Mouse (Mus musculus) forebrain, embryonic 13.5 days (tissue): Measurements from ENCODE around the gene Rsph14. TPM values are rescaled to one million over a fixed set of nuclear protein-coding genes. Genes with fewer than 3 reads are reported as not detected.

ENCODE experiments used
- ATAC-seq: fragments of 200-750 bp; cut with Nextera tagmentation; 2 replicates; pipeline ENCODE4 v1.8.0; 2017
- H3K27ac ChIP-seq: fragments of 300-500 bp; sonication (generic); 2 replicates; pipeline ENCODE4 v1.5.1; 2015; ENCODE audit warnings: inconsistent platforms, mild to moderate bottlenecking, moderate library complexity
- H3K27me3 ChIP-seq: fragments of 300-500 bp; sonication (generic); 2 replicates; pipeline ENCODE4 v1.6.1; 2015; ENCODE audit warnings: mild to moderate bottlenecking, inconsistent platforms
- H3K36me3 ChIP-seq: fragments of 300-500 bp; sonication (generic); 2 replicates; pipeline ENCODE4 v1.6.1; 2015; ENCODE audit warnings: mild to moderate bottlenecking, inconsistent platforms; ENCODE audit not compliant: poor library complexity, severe bottlenecking
- H3K4me1 ChIP-seq: fragments of 300-500 bp; sonication (generic); 2 replicates; pipeline ENCODE4 v1.6.1; 2015; ENCODE audit warnings: inconsistent platforms
- H3K4me2 ChIP-seq: fragments of 300-500 bp; sonication (generic); 2 replicates; pipeline ENCODE4 v1.6.1; 2015; ENCODE audit warnings: inconsistent platforms, mild to moderate bottlenecking, moderate library complexity
- H3K4me3 ChIP-seq: fragments of 300-500 bp; sonication (generic); 2 replicates; pipeline ENCODE4 v1.5.1; 2015; ENCODE audit warnings: mild to moderate bottlenecking, inconsistent platforms
- H3K9ac ChIP-seq: fragments of 300-500 bp; sonication (generic); 2 replicates; pipeline ENCODE4 v1.6.1; 2015; ENCODE audit warnings: mild to moderate bottlenecking, inconsistent platforms
- H3K9me3 ChIP-seq: fragments of 300-500 bp; sonication (generic); replicated peaks from 2 replicates; pipeline ENCODE4 v1.6.1; 2016; ENCODE audit warnings: inconsistent platforms
- WGBS: fragments of 180-500 bp; shearing (Covaris S2); methylation state at CpG from one replicate; pipeline ENCODE4 v1.1.7; 2015; 5-methylcytosine and 5-hydroxymethylcytosine counted together
- polyA plus RNA-seq: library from polyadenylated mRNA; unstranded; fragments of >200 nt; fragmentation: Nextera tagmentation; extraction: Ambion mirVana; gene quantifications from 2 replicates; pipeline ENCODE4 v1.2.1, GENCODE M21; 2015

Gene Rsph14
- polyA plus RNA-seq, 1 experiment from 2014 or later = 0.31 TPM

- 1% methylated on average over 71 of the region's 71 CpGs for WGBS
- Histone ChIP-seq H3K4me3 (peak overlapping the region; percentile 90), H3K9me3 (no peaks in the 10 kb centered on the region), H3K27ac (peak overlapping the region; percentile 82; the same call in 1 of the 2 replicates), H3K36me3 (peaks cover 14% of the 10 kb centered on the region; the same call in 1 of the 2 replicates), H3K9ac (peak overlapping the region; percentile 90), H3K4me1 (peaks cover 71% of the 10 kb centered on the region), H3K27me3 (no peaks in the 10 kb centered on the region), H3K4me2 (peak overlapping the region; percentile 95)
- ATAC-seq = no peak
Measured at GRCm38 (mm10) chr10:75061341-75062188, 29.2 kb upstream of the Rsph14 start.

DNA sequence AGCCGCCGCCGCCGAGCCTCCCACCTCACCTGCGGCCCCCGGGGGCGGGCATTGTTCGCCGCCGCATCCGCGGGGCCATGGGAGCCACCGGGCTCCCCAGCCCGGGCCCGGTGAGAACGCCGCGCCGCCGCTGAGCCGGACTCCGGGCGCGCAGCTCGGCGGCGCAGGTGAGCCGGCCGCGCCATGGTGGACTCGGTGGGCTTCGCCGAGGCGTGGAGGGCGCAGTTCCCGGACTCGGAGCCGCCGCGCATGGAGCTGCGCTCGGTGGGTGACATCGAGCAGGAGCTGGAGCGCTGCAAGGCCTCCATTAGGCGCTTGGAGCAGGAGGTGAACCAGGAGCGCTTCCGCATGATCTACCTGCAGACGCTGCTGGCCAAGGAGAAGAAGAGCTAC lies 28.5 kb upstream of the Rsph14 start:
- peak; percentile 51 for ATAC-seq
- peaks cover 71% of the 10 kb centered on the region for H3K4me1 ChIP-seq
- H3K27me3 ChIP-seq = no peaks in the 10 kb centered on the region
- H3K4me3 ChIP-seq = peak overlapping the region; percentile 90
- H3K9ac ChIP-seq = peak overlapping the region; percentile 90
- peak overlapping the region; percentile 95 for H3K4me2 ChIP-seq
- H3K27ac ChIP-seq = peak overlapping the region; percentile 82
- WGBS = under 1% methylated on average over 36 of the region's 48 CpGs
- no peaks in the 10 kb centered on the region for H3K9me3 ChIP-seq
- peaks cover 11% of the 10 kb centered on the region; the same call in 1 of the 2 replicates for H3K36me3 ChIP-seq

DNA sequence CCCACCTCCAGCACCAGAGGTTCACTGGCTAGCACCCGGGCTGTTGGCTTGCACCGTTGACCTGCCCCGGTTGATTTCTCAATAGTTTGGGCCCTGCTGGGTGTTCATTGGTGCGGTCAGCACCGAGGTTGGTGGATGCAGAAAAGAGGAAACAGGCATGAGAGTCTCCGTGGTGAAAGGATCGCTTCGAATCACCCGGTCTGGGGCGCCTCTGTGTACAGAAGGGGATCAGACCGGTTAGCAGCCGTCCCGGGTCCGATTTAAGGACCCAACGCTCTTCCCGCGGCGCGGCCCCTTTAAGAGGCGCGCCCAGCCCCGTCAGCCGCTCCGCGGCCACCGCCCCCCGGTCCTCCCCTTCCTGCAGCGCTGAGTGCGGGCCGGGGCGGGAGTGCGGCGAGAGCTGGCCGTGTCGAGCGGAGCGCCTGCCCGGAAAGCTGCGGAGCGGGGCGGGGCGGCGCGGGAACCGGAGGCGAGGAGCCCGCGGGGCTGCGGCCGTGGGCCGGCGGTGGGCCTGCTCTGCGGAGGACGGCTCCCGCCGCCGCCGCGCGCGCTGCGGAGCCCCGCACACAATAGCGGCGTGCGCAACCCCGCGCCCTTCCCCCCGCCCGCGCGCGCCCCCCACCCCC lies 27.9 kb upstream of the Rsph14 start, which contains the start of gene Bcr:
Gene Bcr (plus strand): TSS at position 376 of the 626 bp plus-strand sequence.
- WGBS = 0% methylated on average over 26 of the region's 73 CpGs
- Histone ChIP-seq H3K27ac (peak within 1 kb of the TSS; percentile 82), H3K9me3 (no peaks in the 10 kb centered on the region), H3K36me3 (peaks cover 7% of the 10 kb centered on the region; the same call in 1 of the 2 replicates), H3K27me3 (no peaks in the 10 kb centered on the region), H3K4me2 (peak within 1 kb of the TSS; percentile 95), H3K4me3 (peak within 1 kb of the TSS; percentile 90), H3K4me1 (peaks cover 68% of the 10 kb centered on the region), H3K9ac (peak within 1 kb of the TSS; percentile 90)
- peak; percentile 90 for ATAC-seq

DNA sequence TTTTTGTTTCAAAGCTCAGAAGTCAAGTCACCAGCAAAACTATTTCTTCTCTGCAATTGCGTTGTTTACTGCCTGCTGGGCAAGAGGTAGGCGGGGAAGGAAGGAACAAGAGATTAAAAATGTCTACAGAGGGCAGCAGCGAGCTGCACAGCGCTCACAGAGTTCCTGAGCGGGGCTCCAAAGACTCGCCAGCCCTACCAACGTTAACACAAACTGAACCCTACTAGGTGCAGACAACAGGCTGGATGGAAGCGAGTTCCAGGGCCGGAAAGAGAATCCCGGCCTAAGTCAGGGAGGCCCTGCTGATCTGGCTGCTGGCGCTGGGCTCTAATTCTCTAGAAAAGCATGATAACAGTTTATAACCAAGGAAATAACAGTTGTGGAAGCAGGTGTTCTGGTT lies 27.0 kb upstream of the Rsph14 start:
- peak overlapping the region; percentile 90; the same call in 1 of the 2 replicates for H3K4me3 ChIP-seq
- H3K9me3 ChIP-seq = no peaks in the 10 kb centered on the region
- no peak overlapping the region for H3K27ac ChIP-seq
- no peak overlapping the region for H3K9ac ChIP-seq
- H3K4me2 ChIP-seq = peak overlapping the region; percentile 95
- peaks cover 59% of the 10 kb centered on the region for H3K4me1 ChIP-seq
- peak; percentile 28 for ATAC-seq
- under 1% methylated on average over 11 of the region's 11 CpGs for WGBS
- H3K27me3 ChIP-seq = no peaks in the 10 kb centered on the region
- peaks cover 1% of the 10 kb centered on the region; the same call in 1 of the 2 replicates for H3K36me3 ChIP-seq

GRCm38 (mm10) chr10:75058761-75059395 lies 26.5 kb upstream of the Rsph14 start:
- Histone ChIP-seq H3K4me1 (peaks cover 54% of the 10 kb centered on the region), H3K27ac (no peak overlapping the region), H3K9ac (no peak overlapping the region), H3K9me3 (no peaks in the 10 kb centered on the region), H3K27me3 (no peaks in the 10 kb centered on the region), H3K36me3 (no peaks in the 10 kb centered on the region), H3K4me3 (no peak overlapping the region), H3K4me2 (peak overlapping the region; percentile 95; the same call in 1 of the 2 replicates)
- 12% methylated on average over 9 of the region's 9 CpGs for WGBS
- ATAC-seq = no peak

- Histone ChIP-seq H3K27me3 (no peaks in the 10 kb centered on the region), H3K27ac (no peak overlapping the region), H3K9me3 (no peaks in the 10 kb centered on the region), H3K4me3 (no peak overlapping the region), H3K9ac (no peak overlapping the region), H3K4me2 (no peak overlapping the region), H3K4me1 (peaks cover 48% of the 10 kb centered on the region), H3K36me3 (no peaks in the 10 kb centered on the region)
- no peak for ATAC-seq
- WGBS = 85% methylated on average over 8 of the region's 8 CpGs
Measured at GRCm38 (mm10) chr10:75058336-75058735, 25.9 kb upstream of the Rsph14 start.

- 4% methylated on average over 4 of the region's 4 CpGs for WGBS
- Histone ChIP-seq H3K9ac (no peak overlapping the region; the same call in 1 of the 2 replicates), H3K27ac (peak overlapping the region; percentile 20; the same call in 1 of the 2 replicates), H3K27me3 (no peaks in the 10 kb centered on the region), H3K36me3 (no peaks in the 10 kb centered on the region), H3K4me2 (no peak overlapping the region), H3K9me3 (no peaks in the 10 kb centered on the region), H3K4me3 (no peak overlapping the region), H3K4me1 (peaks cover 28% of the 10 kb centered on the region)
- ATAC-seq = no peak
Measured at GRCm38 (mm10) chr10:75056255-75056654, 23.9 kb upstream of the Rsph14 start.

DNA sequence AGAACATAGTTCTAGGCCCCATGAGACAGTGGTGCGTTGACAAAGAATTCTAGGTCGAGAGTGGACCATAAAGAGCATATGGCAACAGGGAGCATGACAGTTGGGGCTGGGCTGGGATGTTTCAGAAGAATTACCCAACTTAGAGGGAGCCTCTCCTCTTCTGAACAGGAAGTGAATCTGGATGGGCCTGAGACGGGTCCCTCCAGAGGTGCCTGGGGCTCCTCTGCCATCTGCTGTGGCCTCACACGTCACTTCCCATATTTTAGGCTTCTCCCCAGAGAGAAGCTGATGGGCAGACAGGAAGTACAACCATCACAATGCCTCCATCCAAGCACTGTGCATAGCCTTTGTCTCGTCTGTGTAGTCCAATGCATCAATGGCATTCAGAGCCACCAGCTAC lies 23.3 kb upstream of the Rsph14 start:
- Histone ChIP-seq H3K4me3 (no peak overlapping the region), H3K36me3 (no peaks in the 10 kb centered on the region), H3K9ac (no peak overlapping the region; the same call in 1 of the 2 replicates), H3K27me3 (no peaks in the 10 kb centered on the region), H3K27ac (no peak overlapping the region), H3K9me3 (no peaks in the 10 kb centered on the region), H3K4me1 (peaks cover 27% of the 10 kb centered on the region), H3K4me2 (no peak overlapping the region)
- WGBS = 69% methylated on average over 5 of the region's 5 CpGs
- ATAC-seq = no peak

GRCm38 (mm10) chr10:75054125-75054524 lies 21.7 kb upstream of the Rsph14 start:
- peaks cover 18% of the 10 kb centered on the region for H3K4me1 ChIP-seq
- no peak overlapping the region for H3K27ac ChIP-seq
- no peak overlapping the region for H3K9ac ChIP-seq
- no peaks in the 10 kb centered on the region for H3K27me3 ChIP-seq
- no peaks in the 10 kb centered on the region for H3K9me3 ChIP-seq
- H3K36me3 ChIP-seq = no peaks in the 10 kb centered on the region
- no peak for ATAC-seq
- WGBS = 84% methylated on average over 6 of the region's 6 CpGs
- H3K4me2 ChIP-seq = no peak overlapping the region
- H3K4me3 ChIP-seq = no peak overlapping the region

GRCm38 (mm10) chr10:75053655-75054054 lies 21.3 kb upstream of the Rsph14 start:
- H3K27ac ChIP-seq = no peak overlapping the region
- H3K9me3 ChIP-seq = no peaks in the 10 kb centered on the region
- no peaks in the 10 kb centered on the region for H3K36me3 ChIP-seq
- ATAC-seq = no peak
- no peak overlapping the region for H3K4me3 ChIP-seq
- peaks cover 15% of the 10 kb centered on the region for H3K4me1 ChIP-seq
- WGBS = 91% methylated on average over 4 of the region's 4 CpGs
- H3K4me2 ChIP-seq = no peak overlapping the region
- H3K27me3 ChIP-seq = no peaks in the 10 kb centered on the region
- no peak overlapping the region for H3K9ac ChIP-seq

GRCm38 (mm10) chr10:75052902-75053301 lies 20.5 kb upstream of the Rsph14 start:
- Histone ChIP-seq H3K4me3 (no peak overlapping the region), H3K4me1 (peaks cover 13% of the 10 kb centered on the region), H3K4me2 (no peak overlapping the region), H3K9ac (no peak overlapping the region), H3K36me3 (no peaks in the 10 kb centered on the region), H3K9me3 (no peaks in the 10 kb centered on the region), H3K27me3 (no peaks in the 10 kb centered on the region), H3K27ac (no peak overlapping the region)
- no peak for ATAC-seq
- 86% methylated on average over 8 of the region's 8 CpGs for WGBS
